35 mouse cellular contexts compared by ENCODE assay signal in genomic region chr17:12387781-12388180, GRCm38 (mm10). TPM values are rescaled to one million over a fixed set of nuclear protein-coding genes. Genes with fewer than 3 reads are reported as not detected.
"Had no signal": no experiment of that assay in that cellular context is flagged by ENCODE, and none has a peak within 500 bp of the region (broad histone marks: within the 10 kb centered on the region; RNA-seq: fewer than 3 reads in every experiment).

No protein-coding gene starts in this region.

- H3K9ac ChIP-seq: limb, embryonic 12.5 days; limb, embryonic 13.5 days; limb, embryonic 15.5 days; liver, embryonic 12.5 days; liver, embryonic 13.5 days; liver, embryonic 14.5 days; liver, embryonic 15.5 days; lung, embryonic 14.5 days; lung, embryonic 15.5 days; midbrain, embryonic 12.5 days; midbrain, embryonic 13.5 days; midbrain, embryonic 15.5 days had no signal

- H3K9me3 ChIP-seq: limb, embryonic 10.5 days; limb, embryonic 12.5 days; limb, embryonic 15.5 days; liver, embryonic 12.5 days; liver, embryonic 13.5 days; liver, embryonic 15.5 days; lung, embryonic 15.5 days; midbrain, embryonic 10.5 days; midbrain, embryonic 13.5 days; midbrain, embryonic 15.5 days had no signal

- H3K27me3 ChIP-seq: limb, embryonic 12.5 days; limb, embryonic 13.5 days; limb, embryonic 15.5 days; liver, embryonic 15.5 days; lung, embryonic 15.5 days; midbrain, embryonic 12.5 days; midbrain, embryonic 13.5 days; midbrain, embryonic 15.5 days had no signal

- H3K4me3 ChIP-seq: left cerebral cortex, adult 2 months; limb, embryonic 10.5 days; limb, embryonic 12.5 days; limb, embryonic 13.5 days; limb, embryonic 15.5 days; liver, embryonic 12.5 days; liver, embryonic 13.5 days; liver, embryonic 15.5 days; lung, embryonic 15.5 days; megakaryocyte, embryonic 14.5 days; midbrain, embryonic 10.5 days; midbrain, embryonic 12.5 days; midbrain, embryonic 13.5 days; midbrain, embryonic 15.5 days; myocyte had no signal

- H3K27ac ChIP-seq: left cerebral cortex, adult 2 months; limb, embryonic 10.5 days; limb, embryonic 12.5 days; limb, embryonic 13.5 days; limb, embryonic 15.5 days; liver, embryonic 12.5 days; liver, embryonic 13.5 days; liver, embryonic 14.5 days; liver, embryonic 15.5 days; lung, embryonic 15.5 days; macrophage; midbrain, embryonic 10.5 days; midbrain, embryonic 12.5 days; midbrain, embryonic 13.5 days; midbrain, embryonic 15.5 days had no signal

- ATAC-seq: liver, embryonic 12.5 days; lung, postnatal 0 days; midbrain, embryonic 13.5 days; midbrain, embryonic 15.5 days; midbrain, embryonic 16.5 days had no signal

- H3K4me1 ChIP-seq: limb, embryonic 15.5 days; liver, embryonic 12.5 days; lung, embryonic 15.5 days; midbrain, embryonic 12.5 days; midbrain, embryonic 13.5 days had no signal

- H3K4me2 ChIP-seq: limb, embryonic 12.5 days; limb, embryonic 13.5 days; limb, embryonic 15.5 days; liver, embryonic 12.5 days; liver, embryonic 13.5 days; liver, embryonic 15.5 days; lung, embryonic 14.5 days; lung, embryonic 15.5 days; midbrain, embryonic 11.5 days; midbrain, embryonic 12.5 days; midbrain, embryonic 13.5 days; midbrain, embryonic 15.5 days had no signal

- DNase-seq: layer of hippocampus, postnatal 36 days; left cerebral cortex, postnatal 4 days; liver, embryonic 13.5 days; lung, adult 18-20 months; lung, adult 2 months; lung, embryonic 14.5 days; lung, postnatal 10 days; lung, postnatal 14 days; lung, postnatal 36 days; lung, postnatal 4 days; midbrain, embryonic 14.5 days had no signal

- H3K36me3 ChIP-seq: limb, embryonic 10.5 days; limb, embryonic 12.5 days; limb, embryonic 13.5 days; limb, embryonic 15.5 days; lung, embryonic 15.5 days; midbrain, embryonic 10.5 days; midbrain, embryonic 12.5 days; midbrain, embryonic 13.5 days; midbrain, embryonic 15.5 days had no signal

RNA-seq across cellular contexts. Expression of gene Plg, which starts 9.4 kb away (rescaled TPM):
- total RNA-seq: layer of hippocampus, postnatal 36 days; left cerebral cortex, postnatal 10 days; left cerebral cortex, postnatal 14 days; megakaryocyte progenitor cell, adult 5-6 weeks; megakaryocyte-erythroid progenitor cell, adult 5-6 weeks; midbrain, postnatal 0 days had no signal
- polyA plus RNA-seq: limb, embryonic 10.5 days; limb, embryonic 12.5 days; macrophage; midbrain, embryonic 10.5 days; midbrain, embryonic 11.5 days; midbrain, embryonic 12.5 days; midbrain, embryonic 14.5 days; midbrain, embryonic 16.5 days; midbrain, postnatal 0 days; myocyte had no signal
